Mouse (Mus musculus) layer of hippocampus, adult 11-12 months (tissue): Measurements from ENCODE around the gene Olfr544.

Experiments used
- DNase-seq: peaks from one replicate; pipeline ENCODE4 v3.0.0; 2022; ENCODE audit warnings: low spot score

Olfr544 gene

GRCm38 (mm10) chr7:102477377-102477776 lies 10.7 kb downstream of the Olfr544 start:
- no peak for DNase-seq

DNA sequence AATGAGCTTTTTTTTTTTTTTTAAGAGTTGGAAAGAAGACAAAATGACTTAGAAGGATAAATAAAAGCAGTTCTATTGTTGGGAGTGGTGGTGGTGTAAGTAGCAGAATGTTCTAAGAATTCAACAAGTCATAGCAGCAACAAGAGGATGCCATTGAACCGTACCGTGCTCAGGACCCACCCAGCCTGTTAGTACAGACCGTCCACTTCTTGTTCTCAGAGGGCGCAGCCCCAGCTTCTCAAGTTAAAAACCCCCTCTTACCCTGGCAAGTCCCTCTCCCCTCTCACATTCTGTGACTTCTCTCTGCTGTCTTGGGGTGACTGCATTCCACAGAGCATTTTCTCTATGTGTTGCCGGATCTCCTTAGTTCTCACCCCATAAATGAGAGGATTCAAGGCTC lies 11.5 kb downstream of the Olfr544 start:
- no peak for DNase-seq

DNA sequence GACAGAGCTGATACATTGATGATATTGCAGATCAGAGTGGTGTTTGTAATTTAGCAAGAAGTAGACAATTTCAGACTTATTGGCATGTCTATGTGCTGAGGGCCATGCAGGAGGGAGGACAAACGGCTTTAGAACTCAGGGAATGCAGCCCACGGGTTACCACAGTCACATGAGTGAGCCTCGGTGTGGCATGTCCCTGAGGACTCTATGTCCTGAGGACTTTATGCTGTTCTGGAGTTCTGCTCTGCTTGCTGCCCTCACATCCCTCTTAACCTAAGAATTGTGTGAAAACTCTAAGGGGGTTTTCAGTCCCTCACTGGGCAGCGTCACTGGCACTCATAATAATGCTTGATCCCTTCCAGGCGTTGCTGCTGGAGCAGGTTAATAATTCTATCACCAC lies 15.4 kb downstream of the Olfr544 start:
- DNase-seq, result no peak

- no peak for DNase-seq
These were observed 20.5 kb downstream of the Olfr544 start for GRCm38 (mm10) chr7:102467566-102467965.

- no peak for DNase-seq
These were observed 29.3 kb downstream of the Olfr544 start for GRCm38 (mm10) chr7:102458618-102459380.

DNA sequence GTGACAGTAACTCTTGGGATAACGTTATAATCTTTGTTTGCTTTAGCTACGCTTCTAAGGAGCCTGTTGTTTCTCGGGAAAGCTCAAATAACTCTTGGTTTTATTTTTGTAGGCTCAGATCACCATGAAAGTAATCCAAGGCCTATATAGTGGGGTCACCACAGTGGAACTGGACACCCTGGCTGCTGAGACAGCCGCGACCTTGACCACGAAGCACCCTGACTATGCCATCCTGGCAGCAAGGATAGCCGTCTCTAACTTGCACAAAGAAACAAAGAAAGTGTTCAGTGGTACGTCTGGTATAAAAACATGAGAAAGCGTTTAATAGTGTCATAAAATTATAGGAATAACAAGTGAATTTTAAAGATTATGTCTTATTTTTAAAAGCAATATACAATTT lies 41.7 kb downstream of the Olfr544 start:
- DNase-seq, result no peak

DNA sequence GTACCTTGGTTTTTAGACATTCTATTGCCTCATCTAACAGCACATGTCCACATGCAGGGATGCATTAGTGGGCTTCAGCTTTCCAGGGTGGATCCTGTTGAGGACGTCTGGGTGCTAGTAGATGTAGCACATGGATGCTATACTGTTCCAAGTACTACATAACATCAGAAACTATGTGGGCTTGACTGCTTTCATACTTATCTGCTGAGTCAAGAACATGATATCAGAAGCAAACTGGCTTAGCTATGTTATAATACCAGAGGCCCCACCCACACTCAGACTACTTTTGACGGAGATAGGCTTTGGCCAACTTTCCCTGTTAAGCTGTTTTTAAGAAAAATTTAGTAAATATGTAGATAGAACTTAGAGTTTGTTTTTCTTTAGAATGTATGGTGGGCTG lies 43.8 kb downstream of the Olfr544 start:
- DNase-seq, result no peak

- no peak for DNase-seq
These were observed 45.7 kb downstream of the Olfr544 start for GRCm38 (mm10) chr7:102442432-102442831.

GRCm38 (mm10) chr7:102441657-102442391 lies 46.3 kb downstream of the Olfr544 start, which contains the start of gene Rrm1:
Gene Rrm1, plus strand, starts transcription at chr7:102441695.
- peak; percentile 95 for DNase-seq

DNA sequence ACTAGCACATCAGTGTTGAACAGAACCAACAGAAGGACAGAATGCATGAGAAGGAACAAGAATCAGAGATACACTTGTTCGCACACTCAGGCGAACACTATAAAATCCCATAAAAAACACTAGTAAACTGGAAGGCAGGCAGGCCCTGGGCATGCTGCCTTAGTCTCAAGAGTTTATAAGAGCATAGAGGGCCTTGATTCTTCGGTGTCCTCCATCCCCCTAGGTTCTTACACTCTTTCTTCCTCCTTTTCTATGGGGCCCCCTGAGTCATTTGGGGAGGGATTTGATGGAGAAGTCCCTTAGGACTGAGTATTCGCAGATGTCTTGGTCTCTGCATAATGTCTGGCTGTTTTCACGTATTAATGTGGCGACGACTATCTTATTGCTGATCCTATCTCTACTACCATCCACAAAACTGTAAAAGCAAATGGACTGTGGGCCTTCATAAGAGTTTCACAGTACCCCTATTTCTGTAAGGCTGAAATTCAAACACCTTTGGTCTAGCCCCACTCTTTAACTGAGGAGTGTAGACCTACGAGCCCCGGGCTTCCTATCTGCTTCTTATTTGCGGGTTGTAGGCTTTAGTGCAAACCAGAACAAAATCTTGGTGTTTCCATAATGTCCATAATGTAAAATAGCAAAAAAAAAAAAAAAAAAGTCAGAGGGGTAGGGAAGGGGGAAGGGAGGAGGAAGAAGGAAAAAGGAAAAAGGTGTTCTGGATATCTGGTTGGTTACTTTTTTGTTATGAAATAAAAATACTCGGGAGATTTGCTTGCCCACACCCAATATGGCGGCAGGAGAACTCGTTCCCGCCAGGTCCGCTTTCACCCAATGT lies 47.1 kb downstream of the Olfr544 start:
- DNase-seq, result no peak

- DNase-seq, result no peak
These were observed 53.8 kb downstream of the Olfr544 start for GRCm38 (mm10) chr7:102434344-102434743.
